Comparison of ENCODE assay signal across 20 mouse cellular contexts in the genomic region with DNA sequence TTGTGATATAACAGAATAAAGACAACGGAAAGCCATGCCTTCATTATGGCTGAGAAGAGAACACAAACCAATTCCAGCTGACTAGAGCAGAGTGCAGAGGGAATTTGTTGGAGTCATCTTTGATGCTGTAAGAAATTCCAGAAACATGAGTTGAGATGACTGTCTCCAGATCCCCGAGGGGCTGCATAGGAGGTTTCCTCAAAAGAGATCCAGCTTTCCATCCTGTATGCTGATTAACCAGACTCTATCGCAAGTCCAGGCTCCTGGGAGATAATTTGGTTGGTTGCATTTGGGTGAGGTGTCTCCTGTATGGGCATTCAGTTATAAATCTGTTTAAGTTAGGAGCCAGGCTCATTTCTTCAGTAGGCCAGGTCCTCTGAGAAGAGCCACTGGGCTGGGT. TPM values are rescaled to one million over a fixed set of nuclear protein-coding genes. Genes with fewer than 3 reads are reported as not detected.
DNase-seq lines count a peak whose midpoint lies in the region; ATAC-seq and TF ChIP-seq lines count a peak whose summit lies in the region.
"Had no signal": no experiment of that assay in that cellular context is flagged by ENCODE, and none has a peak within 500 bp of the region (broad histone marks: within the 10 kb centered on the region; RNA-seq: fewer than 3 reads in every experiment).

No protein-coding gene starts in this region.

- no peak for TF ChIP-seq CTCF in midbrain, postnatal 0 days (IDR thresholded peaks at IDR 0.05)

- peak overlapping the region; percentile 66 to 83 for H3K4me3 ChIP-seq in ES-E14 (ENCODE audit: insufficient read depth in 1 of 2, low read depth in 1 of 2, low read length in 2 of 2, poor library complexity in 1 of 2, severe bottlenecking in 1 of 2)
- H3K4me3 ChIP-seq in embryonic facial prominence, embryonic 15.5 days (replicated peaks): no peak overlapping the region
- H3K4me3 ChIP-seq in midbrain, postnatal 0 days (ENCODE audit: low read depth, low read length): no peak overlapping the region
- H3K4me3 ChIP-seq: erythroblast, embryonic 14.5 days; forebrain, embryonic 10.5 days; heart, adult 2 months; heart, embryonic 12.5 days; hindbrain, embryonic 10.5 days had no signal

- no peaks in the 10 kb centered on the region for H3K9me3 ChIP-seq in ES-E14 (ENCODE audit: control insufficient read depth, insufficient read depth, low read depth, low read length)
- H3K9me3 ChIP-seq in embryonic facial prominence, embryonic 15.5 days (replicated peaks): no peaks in the 10 kb centered on the region
- no peaks in the 10 kb centered on the region for H3K9me3 ChIP-seq in midbrain, postnatal 0 days (ENCODE audit: low read length)
- H3K9me3 ChIP-seq: forebrain, embryonic 10.5 days; heart, embryonic 12.5 days; hindbrain, embryonic 10.5 days had no signal

- H3K27me3 ChIP-seq in embryonic facial prominence, embryonic 15.5 days: no peaks in the 10 kb centered on the region
- H3K27me3 ChIP-seq in midbrain, postnatal 0 days (ENCODE audit: insufficient read depth, low read length): no peaks in the 10 kb centered on the region
- H3K27me3 ChIP-seq: CH12.LX; heart, embryonic 12.5 days had no signal

- H3K27ac ChIP-seq in ES-E14 (ENCODE audit: insufficient read depth, low read depth, low read length, poor library complexity, severe bottlenecking): peak overlapping the region; percentile 38; the same call in 1 of the 2 replicates
- 0 out of 2 replicates have a peak overlapping the region, but pooled peaks have one; percentile 28 for H3K27ac ChIP-seq in embryonic facial prominence, embryonic 15.5 days (replicated peaks)
- H3K27ac ChIP-seq in midbrain, postnatal 0 days (ENCODE audit: low read depth, low read length): no peak overlapping the region
- H3K27ac ChIP-seq: forebrain, embryonic 10.5 days; heart, adult 2 months; hindbrain, embryonic 10.5 days; hindbrain, embryonic 14.5 days had no signal

- ATAC-seq in embryonic facial prominence, embryonic 15.5 days (ENCODE audit: insufficient number of reproducible peaks, low FRiP score, low TSS enrichment, low read depth): no peak
- ATAC-seq in midbrain, postnatal 0 days (ENCODE audit: low FRiP score): no peak
- ATAC-seq: forebrain, embryonic 14.5 days had no signal

- in situ Hi-C loops in ES-E14 (cut with MboI; ENCODE audit: low sequenced_read_pairs in 2 of 2, unreplicated experiment in 2 of 2): no loop called here

- H3K4me1 ChIP-seq in ES-E14 (ENCODE audit: control insufficient read depth in 2 of 2, insufficient read depth in 2 of 2, low read length in 2 of 2, poor library complexity in 1 of 2): peaks cover 2 to 5% of the 10 kb centered on the region in 2 experiments; a peak in 1 of 4 replicates
- peaks cover 31% of the 10 kb centered on the region for H3K4me1 ChIP-seq in embryonic facial prominence, embryonic 15.5 days
- no peaks in the 10 kb centered on the region for H3K4me1 ChIP-seq in midbrain, postnatal 0 days (ENCODE audit: insufficient read depth, low read length)

- peak; percentile 4 for DNase-seq in gastrocnemius, adult 18-20 months (ENCODE audit: low spot score)
- no peak for DNase-seq in gastrocnemius, postnatal 25 days
- DNase-seq in 3T3-L1 (ENCODE audit: low read depth, low spot score): peak; percentile 66
- no peak for DNase-seq in ES-E14 (ENCODE audit: low read depth, low spot score)
- DNase-seq in midbrain, postnatal 0 days (ENCODE audit: low spot score): no peak
- no peak for DNase-seq in kidney, adult 18-20 months
- DNase-seq: adrenal gland, adult 2 months; adrenal gland, postnatal 25 days; cerebellum, adult 18-20 months; cerebellum, postnatal 10 days; heart, adult 2 months; kidney, adult 11 months had no signal

- peaks cover 12% of the 10 kb centered on the region; the same call in 1 of the 2 replicates for H3K36me3 ChIP-seq in ES-E14 (ENCODE audit: control insufficient read depth, insufficient read depth, low read length, poor library complexity, severe bottlenecking)
- peaks cover 13% of the 10 kb centered on the region; the same call in 1 of the 2 replicates for H3K36me3 ChIP-seq in embryonic facial prominence, embryonic 15.5 days
- H3K36me3 ChIP-seq in midbrain, postnatal 0 days (ENCODE audit: insufficient read depth, low read length): no peaks in the 10 kb centered on the region

- H3K9ac ChIP-seq in ES-E14 (ENCODE audit: insufficient read depth, low read depth, low read length, poor library complexity, severe bottlenecking): peak overlapping the region; percentile 81; the same call in 1 of the 2 replicates
- H3K9ac ChIP-seq in embryonic facial prominence, embryonic 15.5 days: no peak overlapping the region
- H3K9ac ChIP-seq in midbrain, postnatal 0 days (replicated peaks; ENCODE audit: low read length, poor library complexity, severe bottlenecking): no peak overlapping the region
- H3K9ac ChIP-seq: heart, embryonic 12.5 days; hindbrain, embryonic 14.5 days had no signal

- WGBS in embryonic facial prominence, embryonic 15.5 days: 42% methylated on average over 3 of the region's 3 CpGs
- 92% methylated on average over 3 of the region's 3 CpGs for WGBS in midbrain, postnatal 0 days

- no peak overlapping the region for H3K4me2 ChIP-seq in embryonic facial prominence, embryonic 15.5 days (replicated peaks)
- no peak overlapping the region for H3K4me2 ChIP-seq in midbrain, postnatal 0 days (ENCODE audit: low read depth, low read length, poor library complexity, severe bottlenecking)
- H3K4me2 ChIP-seq: heart, embryonic 12.5 days; hindbrain, embryonic 14.5 days had no signal

TF ChIP-seq in ES-E14, 5 proteins besides CTCF, POLR2A, EP300 and RAD21:
- TF ChIP-seq ZC3H11A (IDR thresholded peaks at IDR 0.05; ENCODE audit: borderline replicate concordance, low read depth, low read length): no peak
- no peak for TF ChIP-seq ZNF384 (IDR thresholded peaks at IDR 0.05; ENCODE audit: low read depth, low read length)
- TF ChIP-seq MAFK (IDR thresholded peaks at IDR 0.05; ENCODE audit: insufficient read depth, low read depth, low read length): no peak
- no peak for TF ChIP-seq HCFC1 (IDR thresholded peaks at IDR 0.05; ENCODE audit: borderline replicate concordance, insufficient read depth, low read length)
- TF ChIP-seq CHD2 (IDR thresholded peaks at IDR 0.05; ENCODE audit: low read depth, low read length): no peak

RNA-seq across cellular contexts. Expression of a gene that starts 5.8 kb away (rescaled TPM):
- 10 to 100 TPM; 53.9 to 54.6 TPM for total RNA-seq in gastrocnemius, adult 18-20 months (2021)
- 10 to 100 TPM; 48.1 to 54.0 TPM for total RNA-seq in gastrocnemius, postnatal 25 days (2021)
- total RNA-seq in ES-E14 (2012; rRNA removed): 204 and 345 TPM in 2 replicates
- polyA plus RNA-seq in embryonic facial prominence, embryonic 15.5 days (2015; fragmentation: Nextera tagmentation; extraction: Ambion mirVana): 218 and 222 TPM in 2 replicates
- 44.8 and 46.5 TPM in 2 replicates for total RNA-seq in midbrain, postnatal 0 days (2014; rRNA removed)
- polyA plus RNA-seq in midbrain, postnatal 0 days (2015; fragmentation: Nextera tagmentation; extraction: Ambion mirVana): 31.9 and 36.7 TPM in 2 replicates

RNA-seq across cellular contexts. Expression of a gene that starts 40.0 kb away (rescaled TPM):
- 10 to 100 TPM; 23.6 to 24.6 TPM for total RNA-seq in gastrocnemius, adult 18-20 months (2021)
- 10 to 100 TPM; 18.9 to 21.4 TPM for total RNA-seq in gastrocnemius, postnatal 25 days (2021)
- 19.8 and 24.8 TPM in 2 replicates for total RNA-seq in ES-E14 (2012; rRNA removed)
- polyA plus RNA-seq in embryonic facial prominence, embryonic 15.5 days (2015; fragmentation: Nextera tagmentation; extraction: Ambion mirVana): 25.5 and 29.0 TPM in 2 replicates
- total RNA-seq in midbrain, postnatal 0 days (2014; rRNA removed): 36.9 and 50.1 TPM in 2 replicates
- polyA plus RNA-seq in midbrain, postnatal 0 days (2015; fragmentation: Nextera tagmentation; extraction: Ambion mirVana): 15.9 and 18.4 TPM in 2 replicates

Comparison
In these comparisons a context has a peak if more than half of its experiments do, and no peak if none do; other contexts are left out.
1. DNase-seq: peak in gastrocnemius, adult 18-20 months (single experiment) and 3T3-L1 (single experiment); none in gastrocnemius, postnatal 25 days (single experiment), ES-E14 (single experiment), midbrain, postnatal 0 days (single experiment) and kidney, adult 18-20 months (single experiment).
2. H3K4me3 ChIP-seq: peak in ES-E14 (2 of 2); none in embryonic facial prominence, embryonic 15.5 days (single experiment) and midbrain, postnatal 0 days (single experiment).